Mouse (Mus musculus) midbrain, postnatal 0 days (tissue): ENCODE results near the gene Itpkb. TPM values are rescaled to one million over a fixed set of nuclear protein-coding genes. Genes with fewer than 3 reads are reported as not detected.

Source experiments
- ATAC-seq: fragments of 200-750 bp; cut with Nextera tagmentation; 2 replicates; pipeline ENCODE4 v1.8.0; 2017; ENCODE audit warnings: moderate number of reproducible peaks, mild to moderate bottlenecking, moderate TSS enrichment, moderate library complexity; ENCODE audit not compliant: low FRiP score
- DNase-seq: peaks from one replicate; pipeline ENCODE4 v3.0.0-alpha.2; 2015; ENCODE audit warnings: low spot score
- H3K27ac ChIP-seq: fragments of 300-500 bp; sonication (generic); 2 replicates; pipeline ENCODE4 v1.5.1; 2014; ENCODE audit warnings: low read depth, mild to moderate bottlenecking, low read length, mixed read lengths
- H3K27me3 ChIP-seq: fragments of 300-500 bp; sonication (generic); 2 replicates; pipeline ENCODE4 v1.6.1; 2014; ENCODE audit warnings: low read length, control low read depth, mixed read lengths; ENCODE audit not compliant: insufficient read depth
- H3K36me3 ChIP-seq: fragments of 300-500 bp; sonication (generic); 2 replicates; pipeline ENCODE4 v1.6.1; 2014; ENCODE audit warnings: low read length, control low read depth, mixed read lengths; ENCODE audit not compliant: insufficient read depth
- H3K4me1 ChIP-seq: fragments of 300-500 bp; sonication (generic); 2 replicates; pipeline ENCODE4 v1.6.1; 2014; ENCODE audit warnings: mild to moderate bottlenecking, control low read depth, antibody characterized with exemption, low read length, mixed read lengths; ENCODE audit not compliant: insufficient read depth
- H3K4me2 ChIP-seq: fragments of 300-500 bp; sonication (generic); 2 replicates; pipeline ENCODE4 v1.6.1; 2014; ENCODE audit warnings: low read depth, mild to moderate bottlenecking, low read length, mixed read lengths; ENCODE audit not compliant: poor library complexity, severe bottlenecking
- H3K4me3 ChIP-seq: fragments of 300-500 bp; sonication (generic); 2 replicates; pipeline ENCODE4 v1.5.1; 2014; ENCODE audit warnings: low read depth, mild to moderate bottlenecking, low read length, moderate library complexity
- H3K9ac ChIP-seq: fragments of 300-500 bp; sonication (generic); replicated peaks from 2 replicates; pipeline ENCODE4 v1.6.1; 2014; ENCODE audit warnings: mild to moderate bottlenecking, low read length, moderate library complexity, mixed read lengths; ENCODE audit not compliant: poor library complexity, severe bottlenecking
- H3K9me3 ChIP-seq: fragments of 300-500 bp; sonication (generic); 2 replicates; pipeline ENCODE4 v1.6.1; 2016; ENCODE audit warnings: low read length, control low read depth
- CTCF ChIP-seq: IDR thresholded peaks from 2 replicates; pipeline ENCODE4 v1.5.1; 2016; ENCODE audit warnings: antibody characterized with exemption, mild to moderate bottlenecking
- WGBS: fragments of 180-500 bp; shearing (Covaris S2); extraction: QIAGEN DNeasy Blood & Tissue Kit; methylation state at CpG from one replicate; pipeline ENCODE4 v1.1.7; 2014; 5-methylcytosine and 5-hydroxymethylcytosine counted together
- polyA plus RNA-seq: library from polyadenylated mRNA; unstranded; fragments of >200 nt; fragmentation: Nextera tagmentation; extraction: Ambion mirVana; gene quantifications from 2 replicates; pipeline ENCODE4 v1.2.1, GENCODE M21; 2015
- total RNA-seq: library from RNA; depleted of rRNA; stranded (reverse); fragments of >200 nt; gene quantifications from 2 replicates; pipeline ENCODE4 v1.2.3, GENCODE M21; 2014

Itpkb gene
- total and polyA plus RNA-seq, 2 experiments from 2014 or later: 2.2 to 13.9 TPM

- no peak for TF ChIP-seq CTCF
- Histone ChIP-seq H3K27me3 (no peaks in the 10 kb centered on the region), H3K9me3 (no peaks in the 10 kb centered on the region), H3K36me3 (no peaks in the 10 kb centered on the region), H3K4me3 (no peak overlapping the region), H3K4me2 (no peak overlapping the region), H3K27ac (no peak overlapping the region), H3K9ac (no peak overlapping the region), H3K4me1 (no peaks in the 10 kb centered on the region; the same call in 1 of the 2 replicates)
- WGBS: 92% methylated on average over 7 of the region's 7 CpGs
- no peak for ATAC-seq
- no peak for DNase-seq
Observed at GRCm38 (mm10) chr1:180288872-180289468, 41.3 kb upstream of the Itpkb start.

- no peak for TF ChIP-seq CTCF
- Histone ChIP-seq H3K27me3 (no peaks in the 10 kb centered on the region), H3K9ac (no peak overlapping the region), H3K27ac (no peak overlapping the region), H3K4me2 (no peak overlapping the region), H3K4me3 (no peak overlapping the region), H3K36me3 (no peaks in the 10 kb centered on the region), H3K9me3 (no peaks in the 10 kb centered on the region), H3K4me1 (no peaks in the 10 kb centered on the region; the same call in 1 of the 2 replicates)
- WGBS: 83% methylated on average over 5 of the region's 5 CpGs
- ATAC-seq (no peak), DNase-seq (no peak)
Observed at GRCm38 (mm10) chr1:180289788-180290187, 40.5 kb upstream of the Itpkb start.

- no peaks in the 10 kb centered on the region for H3K9me3 ChIP-seq
- H3K4me1 ChIP-seq: no peaks in the 10 kb centered on the region; the same call in 1 of the 2 replicates
Observed at GRCm38 (mm10) chr1:180290358-180290757, 39.9 kb upstream of the Itpkb start.

GRCm38 (mm10) chr1:180296088-180296487 lies 34.2 kb upstream of the Itpkb start:
- H3K9ac ChIP-seq: no peak overlapping the region
- no peaks in the 10 kb centered on the region for H3K36me3 ChIP-seq
- no peaks in the 10 kb centered on the region for H3K9me3 ChIP-seq
- no peak for TF ChIP-seq CTCF
- ATAC-seq (no peak), DNase-seq (no peak)
- H3K4me2 ChIP-seq: no peak overlapping the region
- H3K27ac ChIP-seq: no peak overlapping the region
- no peak overlapping the region for H3K4me3 ChIP-seq
- WGBS: 86% methylated on average over 9 of the region's 9 CpGs
- no peaks in the 10 kb centered on the region for H3K27me3 ChIP-seq
- no peaks in the 10 kb centered on the region for H3K4me1 ChIP-seq

More at GRCm38 (mm10) chr1:180290358-180290757, 39.9 kb upstream of the Itpkb start:
- DNase-seq (no peak), ATAC-seq (no peak)
- H3K4me3 ChIP-seq: no peak overlapping the region
- TF ChIP-seq CTCF: no peak
- H3K9ac ChIP-seq: no peak overlapping the region
- H3K27ac ChIP-seq: no peak overlapping the region
- no peak overlapping the region for H3K4me2 ChIP-seq
- no peaks in the 10 kb centered on the region for H3K36me3 ChIP-seq
- WGBS: 82% methylated on average over 4 of the region's 4 CpGs
- no peaks in the 10 kb centered on the region for H3K27me3 ChIP-seq

GRCm38 (mm10) chr1:180299697-180300096 lies 30.6 kb upstream of the Itpkb start:
- WGBS: 87% methylated on average over 4 of the region's 4 CpGs
- TF ChIP-seq CTCF: no peak

GRCm38 (mm10) chr1:180300292-180300691 lies 30.0 kb upstream of the Itpkb start:
- WGBS: 89% methylated on average over 4 of the region's 4 CpGs
- ATAC-seq (no peak), DNase-seq (no peak)
- H3K9me3 ChIP-seq: no peaks in the 10 kb centered on the region
- no peak overlapping the region for H3K4me3 ChIP-seq
- H3K36me3 ChIP-seq: no peaks in the 10 kb centered on the region
- H3K27me3 ChIP-seq: no peaks in the 10 kb centered on the region
- no peak overlapping the region for H3K9ac ChIP-seq
- no peaks in the 10 kb centered on the region for H3K4me1 ChIP-seq
- no peak overlapping the region for H3K4me2 ChIP-seq
- no peak overlapping the region for H3K27ac ChIP-seq
- TF ChIP-seq CTCF: no peak

More at GRCm38 (mm10) chr1:180299697-180300096, 30.6 kb upstream of the Itpkb start:
- no peak overlapping the region for H3K4me3 ChIP-seq
- no peaks in the 10 kb centered on the region for H3K27me3 ChIP-seq
- no peak for DNase-seq
- H3K27ac ChIP-seq: no peak overlapping the region
- H3K9ac ChIP-seq: no peak overlapping the region
- no peaks in the 10 kb centered on the region for H3K36me3 ChIP-seq
- H3K9me3 ChIP-seq: no peaks in the 10 kb centered on the region
- no peaks in the 10 kb centered on the region for H3K4me1 ChIP-seq
- ATAC-seq: no peak
- H3K4me2 ChIP-seq: no peak overlapping the region
